Mouse (Mus musculus): ENCODE measurements at regions not wholly inside any gene's neighbourhood (a gene's known extent, or its start where the extent isn't known, plus 50 kb on each side); places are given as distances from the start of the nearest gene placed in this dataset.

DNA sequence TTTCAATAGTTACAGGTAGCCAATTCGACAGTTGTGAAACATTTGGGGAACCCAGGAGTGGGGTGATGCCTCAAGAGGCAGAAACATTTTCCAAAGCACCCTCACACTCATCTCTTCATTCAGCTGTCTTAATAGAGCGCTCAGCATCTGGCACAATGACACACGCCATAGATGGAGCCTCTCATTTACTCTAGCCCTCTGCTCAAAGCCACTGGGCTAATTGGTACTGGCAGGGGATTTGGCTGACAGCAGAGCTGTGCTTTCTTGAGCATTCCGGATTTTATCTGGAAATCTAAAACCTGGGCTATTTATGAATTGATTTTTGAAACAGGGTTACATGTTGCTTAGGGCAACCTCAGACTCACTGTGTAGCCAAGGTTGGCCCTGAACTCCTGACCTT lies 61.4 kb upstream of the Tnp1 start:
- ATAC-seq (ENCODE audit: poor library complexity, severe bottlenecking), result no peak

DNA sequence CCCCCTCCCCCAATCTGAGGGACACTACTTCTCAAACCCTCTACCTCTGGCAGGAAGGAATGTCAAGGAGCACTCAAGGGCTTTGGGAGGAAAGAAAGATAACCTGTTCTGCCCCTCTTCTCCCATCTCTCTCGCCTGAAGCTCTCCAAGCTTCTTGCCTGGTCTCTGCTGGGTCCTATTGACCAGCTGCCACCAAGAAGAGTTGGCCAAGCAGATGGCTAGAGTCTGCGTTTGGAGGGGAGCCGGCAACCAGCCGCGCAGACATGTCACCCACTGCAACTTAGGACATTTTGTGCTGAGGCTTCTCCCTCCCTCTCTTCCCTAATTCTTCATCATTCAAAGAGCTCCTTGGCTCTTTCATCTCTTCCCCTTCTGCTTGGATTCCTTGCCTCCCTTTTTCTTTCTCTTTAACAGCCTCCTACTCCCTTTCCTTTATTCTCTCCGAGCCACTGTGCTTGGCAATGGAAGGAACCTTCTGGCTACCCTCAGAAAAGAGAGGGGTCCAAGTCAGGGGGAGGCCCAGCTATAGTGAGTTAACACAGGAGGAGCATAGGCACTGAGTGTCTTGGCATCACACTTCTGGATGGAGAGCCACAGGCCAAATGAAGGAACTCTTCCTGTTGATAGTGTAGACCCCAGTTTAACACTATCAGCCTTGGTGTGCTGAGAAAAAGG lies 60.1 kb upstream of the Tnp1 start:
- no peak for ATAC-seq (ENCODE audit: poor library complexity, severe bottlenecking)

DNA sequence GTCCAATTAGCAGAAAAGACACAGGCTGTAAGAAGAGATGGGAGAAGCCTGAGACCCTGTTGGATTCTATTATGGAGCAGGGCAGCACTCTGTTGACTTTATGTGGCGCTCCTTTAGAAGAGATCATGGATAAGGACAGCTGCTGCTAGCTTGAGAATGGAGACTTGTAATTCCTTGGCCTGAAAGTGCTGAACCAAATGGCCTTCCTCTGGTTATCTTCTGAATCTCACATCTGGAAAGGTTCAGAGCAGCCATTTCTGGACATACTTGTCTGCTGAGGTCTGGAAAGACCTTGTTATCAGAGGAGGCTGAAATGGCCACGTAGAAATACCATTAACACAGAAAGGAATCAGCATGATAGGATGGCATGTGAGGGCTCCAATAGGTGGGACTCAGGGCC lies 59.5 kb upstream of the Tnp1 start:
- ATAC-seq (ENCODE audit: poor library complexity, severe bottlenecking), result no peak

DNA sequence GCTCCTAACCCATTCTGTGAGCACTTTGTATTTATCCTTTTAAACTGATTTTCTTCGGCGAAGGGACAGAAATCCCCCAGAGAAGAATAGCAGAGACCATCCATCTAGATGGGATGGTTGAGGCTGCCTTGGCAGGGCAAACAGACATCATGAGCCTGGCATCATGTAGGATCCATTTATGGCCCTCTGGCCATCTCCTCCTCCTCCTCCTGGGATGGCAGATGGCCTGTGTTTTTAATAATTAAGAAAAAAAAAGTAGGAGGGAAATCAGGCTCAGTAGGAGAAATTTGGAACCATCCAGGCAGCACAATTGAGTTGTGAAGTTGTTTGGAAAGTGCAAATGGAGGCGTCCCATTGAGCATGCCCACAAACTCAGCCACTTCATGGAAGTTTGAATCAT lies 58.8 kb upstream of the Tnp1 start:
- ATAC-seq (ENCODE audit: poor library complexity, severe bottlenecking), result no peak

DNA sequence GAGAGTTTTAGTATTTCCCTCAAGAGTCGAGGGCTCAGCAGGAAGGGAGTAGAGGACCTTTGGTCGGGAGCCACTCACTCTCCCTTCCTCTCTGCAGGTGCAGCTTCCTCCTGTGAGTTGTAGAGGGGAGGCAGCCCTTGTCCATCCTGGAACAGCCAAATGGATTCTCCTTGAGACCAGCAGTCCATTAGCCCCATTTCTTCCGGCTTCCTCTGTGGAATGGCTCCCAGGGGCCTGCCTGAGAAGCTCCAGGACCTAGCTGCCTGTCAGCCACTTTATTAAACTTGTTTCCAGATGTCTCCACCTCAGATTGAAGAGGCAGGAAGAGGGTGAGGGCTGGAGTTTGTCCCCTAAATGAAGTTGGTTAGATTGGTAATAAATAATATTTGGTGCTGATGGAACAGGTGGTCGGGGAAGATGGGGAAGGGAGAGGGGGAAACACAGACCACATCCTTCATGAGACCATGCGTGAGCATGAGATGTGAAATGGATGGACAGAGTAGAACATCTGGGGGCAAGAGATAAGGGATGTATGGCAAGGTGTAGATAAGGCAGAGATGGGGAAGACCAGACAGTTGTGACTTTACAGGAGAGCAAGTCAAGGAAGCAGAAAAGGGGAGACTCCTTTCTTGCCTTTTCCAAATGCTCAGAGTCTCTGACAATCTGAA lies 56.7 kb upstream of the Tnp1 start:
- ATAC-seq (ENCODE audit: poor library complexity, severe bottlenecking), result no peak

DNA sequence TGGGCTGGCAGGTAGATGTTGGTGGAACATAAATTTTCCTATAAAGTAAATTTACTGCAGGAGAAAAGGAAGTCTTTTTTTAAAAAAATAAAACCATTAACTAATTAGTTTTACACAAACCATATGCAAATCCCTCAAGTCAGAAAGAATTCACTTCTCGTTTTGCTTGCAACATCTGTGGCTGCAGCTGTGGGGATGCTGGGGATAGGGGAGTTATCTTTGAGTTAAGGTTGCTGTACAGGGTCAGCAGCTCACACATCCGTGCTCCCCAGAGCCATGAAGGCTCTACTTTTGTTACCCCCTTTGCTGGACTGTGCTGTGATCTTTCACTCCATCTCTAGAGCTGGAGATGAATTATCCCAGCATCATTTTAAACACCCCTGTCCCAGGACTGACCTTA lies 54.4 kb upstream of the Tnp1 start:
- ATAC-seq (ENCODE audit: poor library complexity, severe bottlenecking), result no peak
